Mouse (Mus musculus) hindbrain, embryonic 16.5 days (tissue): ENCODE measurements around the gene Mcu. TPM values are rescaled to one million over a fixed set of nuclear protein-coding genes. Genes with fewer than 3 reads are reported as not detected.

Experiments used
- ATAC-seq: fragments of 200-750 bp; cut with Nextera tagmentation; 2 replicates; pipeline ENCODE4 v1.8.0; 2017; ENCODE audit warnings: moderate TSS enrichment, moderate library complexity
- H3K27ac ChIP-seq: fragments of 300-500 bp; sonication (generic); 2 replicates; pipeline ENCODE4 v1.5.1; 2014; ENCODE audit warnings: low read depth, mild to moderate bottlenecking, control low read depth, low read length, moderate library complexity
- H3K27me3 ChIP-seq: fragments of 300-500 bp; sonication (generic); replicated peaks from 2 replicates; pipeline ENCODE4 v1.6.1; 2014; ENCODE audit warnings: low read length; ENCODE audit not compliant: control insufficient read depth, insufficient read depth
- H3K36me3 ChIP-seq: fragments of 300-500 bp; sonication (generic); 2 replicates; pipeline ENCODE4 v1.6.1; 2014; ENCODE audit warnings: mild to moderate bottlenecking, low read length, moderate library complexity, mixed read lengths; ENCODE audit not compliant: control insufficient read depth, insufficient read depth
- H3K4me1 ChIP-seq: fragments of 300-500 bp; sonication (generic); 2 replicates; pipeline ENCODE4 v1.6.1; 2014; ENCODE audit warnings: low read depth, low read length; ENCODE audit not compliant: control insufficient read depth, insufficient read depth
- H3K4me2 ChIP-seq: fragments of 300-500 bp; sonication (generic); 2 replicates; pipeline ENCODE4 v1.6.1; 2014; ENCODE audit warnings: mild to moderate bottlenecking, low read length, control low read depth, moderate library complexity
- H3K4me3 ChIP-seq: fragments of 300-500 bp; sonication (generic); 2 replicates; pipeline ENCODE4 v1.5.1; 2014; ENCODE audit warnings: mild to moderate bottlenecking, low read length, control low read depth, moderate library complexity
- H3K9ac ChIP-seq: fragments of 300-500 bp; sonication (generic); 2 replicates; pipeline ENCODE4 v1.6.1; 2014; ENCODE audit warnings: low read depth, mild to moderate bottlenecking, control low read depth, low read length, moderate library complexity
- H3K9me3 ChIP-seq: fragments of 300-500 bp; sonication (generic); 2 replicates; pipeline ENCODE4 v1.6.1; 2014; ENCODE audit warnings: mild to moderate bottlenecking, low read length, moderate library complexity; ENCODE audit not compliant: control insufficient read depth
- WGBS: fragments of 180-500 bp; shearing (Covaris S2); extraction: QIAGEN DNeasy Blood & Tissue Kit; methylation state at CpG from one replicate; pipeline ENCODE4 v1.1.7; 2014; 5-methylcytosine and 5-hydroxymethylcytosine counted together
- polyA plus RNA-seq: library from polyadenylated mRNA; unstranded; fragments of >200 nt; fragmentation: Nextera tagmentation; extraction: Ambion mirVana; gene quantifications from 2 replicates; pipeline ENCODE4 v1.2.1, GENCODE M21; 2015

Gene Mcu
- polyA plus RNA-seq, 1 experiment from 2014 or later, result 35.7 TPM

- peaks cover 3% of the 10 kb centered on the region; the same call in 1 of the 2 replicates for H3K9me3 ChIP-seq
- 75% methylated on average over 11 of the region's 11 CpGs for WGBS
- H3K4me2 ChIP-seq, result no peak overlapping the region
- H3K9ac ChIP-seq, result no peak overlapping the region
- no peak overlapping the region for H3K27ac ChIP-seq
- H3K36me3 ChIP-seq, result 0 out of 2 replicates have a peak, but pooled peaks cover 3% of the 10 kb centered on the region
- no peaks in the 10 kb centered on the region for H3K27me3 ChIP-seq
- no peak for ATAC-seq
- 0 out of 2 replicates have a peak, but pooled peaks cover 3% of the 10 kb centered on the region for H3K4me1 ChIP-seq
- no peak overlapping the region for H3K4me3 ChIP-seq
Measured at GRCm38 (mm10) chr10:59548768-59549333, 67.6 kb downstream of the Mcu start.

- WGBS, result 47% methylated on average over 6 of the region's 6 CpGs
- no peak overlapping the region for H3K27ac ChIP-seq
- H3K4me3 ChIP-seq, result no peak overlapping the region
- no peaks in the 10 kb centered on the region for H3K27me3 ChIP-seq
- 0 out of 2 replicates have a peak, but pooled peaks cover 3% of the 10 kb centered on the region for H3K4me1 ChIP-seq
- ATAC-seq, result no peak
- H3K36me3 ChIP-seq, result 0 out of 2 replicates have a peak, but pooled peaks cover 3% of the 10 kb centered on the region
- H3K9ac ChIP-seq, result no peak overlapping the region
- H3K9me3 ChIP-seq, result peaks cover 3% of the 10 kb centered on the region; the same call in 1 of the 2 replicates
- no peak overlapping the region for H3K4me2 ChIP-seq
Measured at GRCm38 (mm10) chr10:59548211-59548610, 68.3 kb downstream of the Mcu start.

- no peak overlapping the region for H3K9ac ChIP-seq
- 0 out of 2 replicates have a peak, but pooled peaks cover 3% of the 10 kb centered on the region for H3K36me3 ChIP-seq
- WGBS, result 21% methylated on average over 7 of the region's 7 CpGs
- no peaks in the 10 kb centered on the region for H3K27me3 ChIP-seq
- peak overlapping the region; percentile 7; the same call in 1 of the 2 replicates for H3K4me2 ChIP-seq
- peaks cover 3% of the 10 kb centered on the region; the same call in 1 of the 2 replicates for H3K9me3 ChIP-seq
- H3K27ac ChIP-seq, result no peak overlapping the region
- ATAC-seq, result 0 out of 2 replicates have a peak, but pooled peaks have one; percentile 37
- 0 out of 2 replicates have a peak, but pooled peaks cover 3% of the 10 kb centered on the region for H3K4me1 ChIP-seq
- no peak overlapping the region for H3K4me3 ChIP-seq
Measured at GRCm38 (mm10) chr10:59547426-59547825, 69.1 kb downstream of the Mcu start.

DNA sequence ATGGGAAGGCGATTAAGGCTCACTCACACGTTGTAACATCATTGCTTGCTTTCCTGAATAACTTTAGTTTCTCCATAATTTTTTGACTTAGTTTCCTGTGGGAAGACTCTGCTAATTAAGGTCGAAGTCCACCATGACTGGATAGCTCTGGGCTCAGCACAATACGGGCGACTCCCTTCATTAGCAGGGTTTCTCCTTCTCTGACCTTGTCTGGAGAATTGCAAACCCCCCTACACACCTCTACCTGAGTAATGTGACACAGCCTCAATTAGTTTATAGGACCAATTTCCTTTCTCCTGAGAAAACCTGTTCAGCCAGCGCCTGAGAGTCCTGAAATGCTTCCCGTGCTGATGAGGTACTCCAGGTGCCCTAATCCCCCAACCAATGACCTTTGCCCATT is 71.3 kb downstream of the Mcu start:
- WGBS, result 93% methylated on average over 7 of the region's 7 CpGs
- no peak for ATAC-seq
- Histone ChIP-seq H3K9me3 (peaks cover 3% of the 10 kb centered on the region; the same call in 1 of the 2 replicates), H3K4me3 (no peak overlapping the region), H3K27me3 (no peaks in the 10 kb centered on the region), H3K9ac (no peak overlapping the region), H3K27ac (no peak overlapping the region), H3K36me3 (0 out of 2 replicates have a peak, but pooled peaks cover 3% of the 10 kb centered on the region), H3K4me2 (no peak overlapping the region), H3K4me1 (peaks cover 4% of the 10 kb centered on the region; the same call in 1 of the 2 replicates)

DNA sequence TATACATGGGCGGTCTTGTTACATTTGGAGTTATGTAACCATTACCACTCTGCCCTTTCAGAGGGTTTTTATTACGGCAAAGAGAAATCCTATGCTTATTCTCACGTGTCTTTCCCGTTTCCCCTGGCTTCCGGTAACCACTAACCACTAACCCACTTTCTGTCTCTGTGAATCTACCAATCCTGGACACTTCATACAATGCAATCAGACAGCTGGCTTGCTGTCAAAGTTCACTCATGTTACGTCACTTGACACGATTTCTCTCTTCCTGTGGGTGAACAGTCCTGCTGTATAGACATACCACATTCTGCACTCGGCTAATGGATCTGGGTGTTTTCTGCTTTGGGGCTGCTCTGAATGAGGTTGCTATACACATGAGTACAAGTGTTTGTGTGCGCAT is 73.1 kb downstream of the Mcu start:
- ATAC-seq, result no peak
- no peaks in the 10 kb centered on the region for H3K27me3 ChIP-seq
- no peak overlapping the region for H3K27ac ChIP-seq
- no peak overlapping the region for H3K4me2 ChIP-seq
- H3K4me1 ChIP-seq, result peaks cover 22% of the 10 kb centered on the region
- no peak overlapping the region for H3K4me3 ChIP-seq
- H3K9ac ChIP-seq, result no peak overlapping the region
- peaks cover 3% of the 10 kb centered on the region; the same call in 1 of the 2 replicates for H3K9me3 ChIP-seq
- 0 out of 2 replicates have a peak, but pooled peaks cover 3% of the 10 kb centered on the region for H3K36me3 ChIP-seq
- WGBS, result 92% methylated on average over 9 of the region's 9 CpGs

DNA sequence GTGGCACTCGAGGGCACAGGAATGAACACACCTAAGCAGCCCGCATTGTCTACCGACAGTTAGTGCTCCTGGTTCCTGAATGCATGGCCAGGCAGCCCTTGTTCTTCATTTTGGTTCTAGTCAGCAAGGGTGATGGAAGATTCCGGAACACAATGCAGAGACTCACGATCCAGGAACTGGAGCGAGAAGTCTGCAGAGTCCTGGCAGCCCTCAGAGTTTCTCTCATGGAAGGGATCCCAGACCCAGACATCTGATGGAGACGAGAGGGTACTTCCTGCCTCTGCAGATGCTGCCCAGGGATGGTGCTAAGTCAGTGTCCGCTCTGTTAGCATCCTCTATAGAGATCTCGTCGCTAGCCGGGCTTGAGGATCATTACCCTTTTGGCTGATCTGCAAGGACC is 75.0 kb downstream of the Mcu start:
- WGBS, result 91% methylated on average over 11 of the region's 11 CpGs
- no peak overlapping the region for H3K9ac ChIP-seq
- H3K4me3 ChIP-seq, result no peak overlapping the region
- ATAC-seq, result no peak
- H3K36me3 ChIP-seq, result 0 out of 2 replicates have a peak, but pooled peaks cover 3% of the 10 kb centered on the region
- no peak overlapping the region for H3K4me2 ChIP-seq
- H3K27ac ChIP-seq, result no peak overlapping the region
- H3K27me3 ChIP-seq, result no peaks in the 10 kb centered on the region
- H3K9me3 ChIP-seq, result peaks cover 3% of the 10 kb centered on the region; the same call in 1 of the 2 replicates
- peaks cover 18% of the 10 kb centered on the region for H3K4me1 ChIP-seq

DNA sequence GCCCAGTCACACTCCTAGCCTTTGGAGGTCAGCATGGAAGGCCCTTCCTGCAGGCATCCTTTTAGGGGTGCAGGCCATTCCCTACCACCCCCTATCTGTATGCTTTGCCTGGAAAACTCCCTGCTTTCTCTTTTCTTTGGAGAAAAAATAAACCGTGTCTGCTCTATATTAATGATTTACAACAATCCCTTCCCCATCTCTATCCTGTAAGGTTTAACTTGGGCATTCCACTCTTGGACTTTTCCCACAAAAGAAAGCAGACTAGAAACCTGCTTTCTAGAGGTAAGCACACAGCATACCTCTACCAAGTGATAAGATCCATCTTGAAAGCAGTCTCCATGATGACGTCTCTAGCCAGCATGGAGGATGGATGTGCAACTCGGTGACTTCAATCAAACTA is 75.9 kb downstream of the Mcu start:
- Histone ChIP-seq H3K9ac (no peak overlapping the region), H3K4me3 (no peak overlapping the region), H3K36me3 (no peaks in the 10 kb centered on the region), H3K4me1 (peaks cover 18% of the 10 kb centered on the region), H3K9me3 (no peaks in the 10 kb centered on the region), H3K27me3 (no peaks in the 10 kb centered on the region), H3K27ac (no peak overlapping the region; the same call in 1 of the 2 replicates), H3K4me2 (no peak overlapping the region)
- no peak for ATAC-seq
- 87% methylated on average over 3 of the region's 3 CpGs for WGBS

- no peaks in the 10 kb centered on the region for H3K27me3 ChIP-seq
- H3K9me3 ChIP-seq, result no peaks in the 10 kb centered on the region
- no peak overlapping the region; the same call in 1 of the 2 replicates for H3K4me3 ChIP-seq
- H3K27ac ChIP-seq, result peak overlapping the region; percentile 51
- peak overlapping the region; percentile 69 for H3K4me2 ChIP-seq
- 68% methylated on average over 3 of the region's 3 CpGs for WGBS
- peak; percentile 28; the same call in 1 of the 2 replicates for ATAC-seq
- no peaks in the 10 kb centered on the region for H3K36me3 ChIP-seq
- H3K9ac ChIP-seq, result peak overlapping the region; percentile 27; the same call in 1 of the 2 replicates
- peaks cover 18% of the 10 kb centered on the region for H3K4me1 ChIP-seq
Measured at GRCm38 (mm10) chr10:59540081-59540480, 76.4 kb downstream of the Mcu start.

GRCm38 (mm10) chr10:59539533-59539875 is 77.0 kb downstream of the Mcu start:
- no peaks in the 10 kb centered on the region for H3K36me3 ChIP-seq
- peak overlapping the region; percentile 57 for H3K9ac ChIP-seq
- H3K4me2 ChIP-seq, result peak overlapping the region; percentile 69
- peak overlapping the region; percentile 19; the same call in 1 of the 2 replicates for H3K27ac ChIP-seq
- H3K4me1 ChIP-seq, result peaks cover 18% of the 10 kb centered on the region
- H3K4me3 ChIP-seq, result peak overlapping the region; percentile 32
- H3K9me3 ChIP-seq, result no peaks in the 10 kb centered on the region
- under 1% methylated on average over 12 of the region's 12 CpGs for WGBS
- peak; percentile 78 for ATAC-seq
- no peaks in the 10 kb centered on the region for H3K27me3 ChIP-seq
